Mouse (Mus musculus): ENCODE measurements around the gene Fam84b.

- TF ChIP-seq CTCF (IDR thresholded peaks at IDR 0.05; ENCODE audit: insufficient read depth, low read length) = no peak
- TF ChIP-seq POLR2A (IDR thresholded peaks at IDR 0.05; ENCODE audit: borderline replicate concordance, extremely low read depth, low read depth, low read length) = no peak
Observed at GRCm38 (mm10) chr15:60846291-60846690, 7.3 kb downstream of the Fam84b start.

All from lung, adult 2 months (tissue).